Mouse (Mus musculus) forebrain, embryonic 10.5 days (tissue): Measurements from ENCODE around the gene Ms4a4a. TPM values are rescaled to one million over a fixed set of nuclear protein-coding genes. Genes with fewer than 3 reads are reported as not detected.

Experiments used
- polyA plus RNA-seq: library from polyadenylated mRNA; unstranded; fragments of >200 nt; fragmentation: Nextera tagmentation; extraction: Ambion mirVana; gene quantifications from 2 replicates; pipeline ENCODE4 v1.2.1, GENCODE M21; 2016

The Ms4a4a gene
- polyA plus RNA-seq, 1 experiment from 2014 or later: 0.93 TPM

Other genes with a start within 250 kb of the Ms4a4a start
- gene 1700017D01Rik, start 244.6 kb upstream of the Ms4a4a start, polyA plus RNA-seq: not detected in 2 replicates
- gene 1700025F22Rik, start 210.2 kb upstream of the Ms4a4a start, polyA plus RNA-seq: not detected in 2 replicates
- gene Ms4a13, start 178.8 kb upstream of the Ms4a4a start, polyA plus RNA-seq: not detected in 2 replicates
- not detected in 2 replicates for gene Ms4a12, start 143.1 kb upstream of the Ms4a4a start, polyA plus RNA-seq
- gene Ms4a1, start 109.3 kb upstream of the Ms4a4a start, polyA plus RNA-seq: not detected in 2 replicates
- not detected in 2 replicates for gene Ms4a5, start 91.7 kb upstream of the Ms4a4a start, polyA plus RNA-seq
- gene Ms4a14, start 61.1 kb upstream of the Ms4a4a start, polyA plus RNA-seq: not detected in 2 replicates
- not detected in 2 replicates for gene Ms4a7, start 39.4 kb upstream of the Ms4a4a start, polyA plus RNA-seq
- 0.17 TPM in 1 of 2 replicates, not detected in the other for gene Ms4a4c, start 29.2 kb downstream of the Ms4a4a start, polyA plus RNA-seq
- not detected in 2 replicates for gene Ms4a4b, start 68.0 kb downstream of the Ms4a4a start, polyA plus RNA-seq
- 1.2 and 1.5 TPM in 2 replicates for gene Ms4a6c, start 93.8 kb downstream of the Ms4a4a start, polyA plus RNA-seq
- not detected in 2 replicates for gene Gm8369, start 110.4 kb downstream of the Ms4a4a start, polyA plus RNA-seq
- gene Ms4a6b, start 141.0 kb downstream of the Ms4a4a start, polyA plus RNA-seq: 1.1 and 1.7 TPM in 2 replicates
- gene Ms4a4d, start 161.3 kb downstream of the Ms4a4a start, polyA plus RNA-seq: 0.57 and 0.66 TPM in 2 replicates
- gene Ms4a6d, start 229.3 kb downstream of the Ms4a4a start, polyA plus RNA-seq: 0.71 and 1.5 TPM in 2 replicates
- 0.17 TPM in 1 of 2 replicates, not detected in the other for gene Ms4a2, start 248.2 kb downstream of the Ms4a4a start, polyA plus RNA-seq